Mouse (Mus musculus) liver, adult 2 months (tissue): ENCODE measurements around the gene Mga.

ENCODE experiments used
- CTCF ChIP-seq: fragments of 200-500 bp; IDR thresholded peaks from 2 replicates; pipeline ENCODE4 v1.5.1; 2011; ENCODE audit warnings: low read depth, low read length, control low read depth
- POLR2A ChIP-seq: fragments of 200-500 bp; IDR thresholded peaks from 2 replicates; pipeline ENCODE4 v1.6.1; 2011; ENCODE audit warnings: low read length, control low read depth; ENCODE audit not compliant: insufficient read depth; ENCODE audit errors: extremely low read depth

DNA sequence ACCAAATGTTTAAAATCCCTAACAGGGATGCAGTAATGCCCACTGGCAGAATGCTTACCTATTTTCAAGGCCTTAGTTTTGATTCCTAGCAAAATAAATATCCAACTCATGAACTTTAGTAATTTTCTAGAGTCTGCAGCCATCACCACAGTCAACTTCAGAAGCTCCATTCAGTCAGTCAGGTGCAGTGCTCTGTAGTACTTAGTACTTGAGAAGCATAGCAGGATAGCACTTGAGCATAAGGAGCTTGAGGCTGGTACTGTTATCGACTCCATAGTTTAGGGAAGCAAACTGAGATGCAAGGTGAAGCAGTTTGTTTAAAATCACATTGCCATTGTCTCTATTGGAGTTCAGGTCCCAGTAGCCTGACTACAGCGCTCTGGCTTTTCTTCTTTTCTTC, 102.7 kb downstream of the Mga start:
- no peak for TF ChIP-seq CTCF
- TF ChIP-seq POLR2A, result no peak
